Mouse (Mus musculus) thymus, postnatal 25 days (tissue): ENCODE measurements around the gene Ubxn6.

Source experiments
- DNase-seq: peaks from one replicate; pipeline ENCODE4 v3.0.0; 2022

Ubxn6 gene

GRCm38 (mm10) chr17:56051369-56051768, 23.5 kb downstream of the Ubxn6 start:
- DNase-seq: no peak

GRCm38 (mm10) chr17:56040857-56041163, 34.0 kb downstream of the Ubxn6 start:
- DNase-seq: no peak

- peak; percentile 96 for DNase-seq
Observed at GRCm38 (mm10) chr17:56040030-56040856, 34.6 kb downstream of the Ubxn6 start, which contains the start of gene Chaf1a. Gene Chaf1a (plus strand): TSS chr17:56040439.

GRCm38 (mm10) chr17:56039345-56039744, 35.5 kb downstream of the Ubxn6 start:
- no peak for DNase-seq

GRCm38 (mm10) chr17:56038583-56039261, 36.1 kb downstream of the Ubxn6 start:
- no peak for DNase-seq

GRCm38 (mm10) chr17:56036901-56037287, 37.9 kb downstream of the Ubxn6 start:
- DNase-seq: no peak

- peak; percentile 100 for DNase-seq
Observed at GRCm38 (mm10) chr17:56036176-56036900, 38.5 kb downstream of the Ubxn6 start, which contains the start of gene Sh3gl1. Gene Sh3gl1 (minus strand): TSS chr17:56036635.

GRCm38 (mm10) chr17:56035216-56035615, 39.6 kb downstream of the Ubxn6 start:
- no peak for DNase-seq

- no peak for DNase-seq
Observed at GRCm38 (mm10) chr17:56034726-56035100, 40.1 kb downstream of the Ubxn6 start.

GRCm38 (mm10) chr17:56034040-56034725, 40.6 kb downstream of the Ubxn6 start:
- DNase-seq: no peak

- DNase-seq: peak; percentile 67
Observed at GRCm38 (mm10) chr17:56032831-56033230, 42.0 kb downstream of the Ubxn6 start.

GRCm38 (mm10) chr17:56032127-56032733, 42.6 kb downstream of the Ubxn6 start:
- DNase-seq: no peak

- DNase-seq: no peak
Observed at GRCm38 (mm10) chr17:56031431-56031830, 43.4 kb downstream of the Ubxn6 start.

GRCm38 (mm10) chr17:56030919-56031318, 43.9 kb downstream of the Ubxn6 start:
- peak; percentile 46 for DNase-seq

GRCm38 (mm10) chr17:56030238-56030870, 44.5 kb downstream of the Ubxn6 start:
- no peak for DNase-seq

- DNase-seq: no peak
Observed at GRCm38 (mm10) chr17:56027801-56028441, 46.9 kb downstream of the Ubxn6 start.

- no peak for DNase-seq
Observed at GRCm38 (mm10) chr17:56026881-56027280, 47.9 kb downstream of the Ubxn6 start.

- DNase-seq: no peak
Observed at GRCm38 (mm10) chr17:56026303-56026702, 48.5 kb downstream of the Ubxn6 start.

GRCm38 (mm10) chr17:56024931-56025330, 49.9 kb downstream of the Ubxn6 start:
- no peak for DNase-seq

- no peak for DNase-seq
Observed at GRCm38 (mm10) chr17:56024476-56024875, 50.4 kb downstream of the Ubxn6 start.

GRCm38 (mm10) chr17:56023386-56023785, 51.4 kb downstream of the Ubxn6 start:
- no peak for DNase-seq

- DNase-seq: no peak
Observed at GRCm38 (mm10) chr17:56022989-56023290, 51.9 kb downstream of the Ubxn6 start.
